Mouse (Mus musculus) lung, embryonic 16.5 days (tissue): ENCODE results near the gene Rbm7. TPM values are rescaled to one million over a fixed set of nuclear protein-coding genes. Genes with fewer than 3 reads are reported as not detected.

Experiments
- ATAC-seq: fragments of 200-750 bp; cut with Nextera tagmentation; 2 replicates; pipeline ENCODE4 v1.8.0; 2017; ENCODE audit warnings: low read depth, mild to moderate bottlenecking, moderate library complexity
- H3K27ac ChIP-seq: fragments of 300-500 bp; sonication (generic); 2 replicates; pipeline ENCODE4 v1.5.1; 2014; ENCODE audit warnings: mild to moderate bottlenecking, control low read depth, low read length
- H3K27me3 ChIP-seq: fragments of 300-500 bp; sonication (generic); 2 replicates; pipeline ENCODE4 v1.6.1; 2014; ENCODE audit warnings: low read depth, low read length, mixed read lengths; ENCODE audit not compliant: control insufficient read depth, insufficient read depth
- H3K36me3 ChIP-seq: fragments of 300-500 bp; sonication (generic); 2 replicates; pipeline ENCODE4 v1.6.1; 2014; ENCODE audit warnings: low read length; ENCODE audit not compliant: control insufficient read depth, insufficient read depth
- H3K4me1 ChIP-seq: fragments of 300-500 bp; sonication (generic); replicated peaks from 2 replicates; pipeline ENCODE4 v1.6.1; 2014; ENCODE audit warnings: low read length, mixed read lengths; ENCODE audit not compliant: control insufficient read depth, insufficient read depth
- H3K4me2 ChIP-seq: fragments of 300-500 bp; sonication (generic); 2 replicates; pipeline ENCODE4 v1.6.1; 2014; ENCODE audit warnings: low read depth, low read length, control low read depth
- H3K4me3 ChIP-seq: fragments of 300-500 bp; sonication (generic); 2 replicates; pipeline ENCODE4 v1.5.1; 2014; ENCODE audit warnings: mild to moderate bottlenecking, low read length, control low read depth
- H3K9ac ChIP-seq: fragments of 300-500 bp; sonication (generic); 2 replicates; pipeline ENCODE4 v1.6.1; 2014; ENCODE audit warnings: low read length, control low read depth
- H3K9me3 ChIP-seq: fragments of 300-500 bp; sonication (generic); 2 replicates; pipeline ENCODE4 v1.6.1; 2016; ENCODE audit warnings: low read length; ENCODE audit not compliant: control insufficient read depth
- WGBS: fragments of 180-500 bp; shearing (Covaris S2); extraction: QIAGEN DNeasy Blood & Tissue Kit; methylation state at CpG from one replicate; pipeline ENCODE4 v1.1.7; 2014; 5-methylcytosine and 5-hydroxymethylcytosine counted together
- microRNA-seq: library from miRNA; unstranded; fragments of <30 nt; microRNA quantifications from one replicate; pipeline ENCODE4, GENCODE M21; 2016
- polyA plus RNA-seq: library from polyadenylated mRNA; unstranded; fragments of >200 nt; fragmentation: Nextera tagmentation; extraction: Ambion mirVana; gene quantifications from 2 replicates; pipeline ENCODE4 v1.2.1, GENCODE M21; 2015

Gene Rbm7
- polyA plus RNA-seq, 1 experiment from 2014 or later: 137 TPM

GRCm38 (mm10) chr9:48450066-48450465, 45.0 kb downstream of the Rbm7 start:
- Histone ChIP-seq H3K9me3 (no peaks in the 10 kb centered on the region), H3K27me3 (no peaks in the 10 kb centered on the region), H3K27ac (no peak overlapping the region), H3K4me2 (no peak overlapping the region), H3K4me1 (no peaks in the 10 kb centered on the region), H3K36me3 (no peaks in the 10 kb centered on the region), H3K9ac (no peak overlapping the region), H3K4me3 (no peak overlapping the region)
- WGBS: 83% methylated on average over 17 of the region's 17 CpGs
- ATAC-seq: no peak

GRCm38 (mm10) chr9:48447783-48448209, 47.3 kb downstream of the Rbm7 start:
- Histone ChIP-seq H3K4me2 (no peak overlapping the region), H3K27me3 (no peaks in the 10 kb centered on the region), H3K9me3 (no peaks in the 10 kb centered on the region), H3K4me1 (no peaks in the 10 kb centered on the region), H3K4me3 (no peak overlapping the region), H3K36me3 (no peaks in the 10 kb centered on the region), H3K9ac (no peak overlapping the region), H3K27ac (no peak overlapping the region)
- no peak for ATAC-seq
- WGBS: 30% methylated on average over 5 of the region's 5 CpGs

GRCm38 (mm10) chr9:48444821-48445220, 50.3 kb downstream of the Rbm7 start:
- Histone ChIP-seq H3K27ac (no peak overlapping the region), H3K9me3 (no peaks in the 10 kb centered on the region), H3K4me2 (no peak overlapping the region), H3K4me1 (no peaks in the 10 kb centered on the region), H3K4me3 (no peak overlapping the region), H3K9ac (no peak overlapping the region), H3K36me3 (no peaks in the 10 kb centered on the region), H3K27me3 (no peaks in the 10 kb centered on the region)
- 73% methylated on average over 2 of the region's 2 CpGs for WGBS
- ATAC-seq: no peak

- ATAC-seq: no peak
- Histone ChIP-seq H3K4me3 (no peak overlapping the region), H3K4me2 (no peak overlapping the region), H3K27ac (no peak overlapping the region), H3K4me1 (no peaks in the 10 kb centered on the region), H3K36me3 (no peaks in the 10 kb centered on the region), H3K9me3 (no peaks in the 10 kb centered on the region), H3K27me3 (no peaks in the 10 kb centered on the region), H3K9ac (no peak overlapping the region)
- 42% methylated on average over 1 of the region's 1 CpGs for WGBS
Observed at GRCm38 (mm10) chr9:48443873-48444272, 51.2 kb downstream of the Rbm7 start.

Small RNAs within 50 kb of the gene (microRNA-seq; reads per million reads assigned to microRNA genes)
- not detected for gene Gm23653

Other genes with a start within 250 kb of the Rbm7 start
- gene Nxpe2, start 141.8 kb downstream of the Rbm7 start, polyA plus RNA-seq: 1.3 and 1.5 TPM in 2 replicates
- gene Rexo2, start 14.7 kb downstream of the Rbm7 start, polyA plus RNA-seq: 103 and 106 TPM in 2 replicates
- 30.1 and 34.5 TPM in 2 replicates for gene Gm5617, start 143 bp upstream of the Rbm7 start, polyA plus RNA-seq
- 1.5 and 2.5 TPM in 2 replicates for gene Nnmt, start 109.9 kb upstream of the Rbm7 start, polyA plus RNA-seq